Mouse (Mus musculus) left cerebral cortex, postnatal 10 days (tissue): ENCODE measurements around the gene Ddb2. TPM values are rescaled to one million over a fixed set of nuclear protein-coding genes. Genes with fewer than 3 reads are reported as not detected.

Experiments used
- DNase-seq, 2 experiments: peaks; one replicate each; pipeline ENCODE4 v3.0.0; 2021 to 2022; ENCODE audit warnings: low spot score in 2 of 2, mixed read lengths in 1 of 2; ENCODE audit errors: extremely low spot score in 1 of 2
- intact Hi-C: fragments of 180-260 bp; cut with DNase I; formaldehyde crosslinking; loops from one replicate; pipeline ENCODE4 v1.15.1; 2025
- total RNA-seq, 2 experiments: library from RNA; stranded (reverse); gene quantifications; 2 replicates each; pipeline ENCODE4 v1.2.3; 2021

Ddb2 gene
- total RNA-seq, 2 experiments from 2014 or later: 10.2 to 11.3 TPM

DNA sequence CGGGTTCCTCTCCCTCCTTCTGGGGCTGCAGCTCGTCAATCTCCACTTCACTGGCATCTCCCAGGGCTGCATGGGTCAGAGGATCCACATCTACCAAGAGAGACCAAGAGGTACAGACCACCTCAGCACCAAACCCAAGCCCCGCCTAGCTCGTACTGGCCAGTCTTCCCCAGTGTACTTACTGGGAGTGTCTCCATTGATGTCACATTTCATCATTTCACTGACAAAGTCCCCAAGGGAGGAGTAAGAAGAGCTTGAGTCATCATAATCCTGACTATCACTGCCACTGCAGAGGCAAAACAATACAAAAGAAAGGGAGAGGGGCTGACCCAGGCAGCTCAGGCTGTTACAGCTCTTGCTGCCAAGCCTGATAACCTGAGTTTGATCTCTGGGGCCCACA is 69.2 kb downstream of the Ddb2 start:
- DNase-seq: no peak
- intact Hi-C loops: loop anchor here (10.0 kb wide), 3 partner anchors 313 to 403 kb away; no protein-coding TSS in a partner anchor

DNA sequence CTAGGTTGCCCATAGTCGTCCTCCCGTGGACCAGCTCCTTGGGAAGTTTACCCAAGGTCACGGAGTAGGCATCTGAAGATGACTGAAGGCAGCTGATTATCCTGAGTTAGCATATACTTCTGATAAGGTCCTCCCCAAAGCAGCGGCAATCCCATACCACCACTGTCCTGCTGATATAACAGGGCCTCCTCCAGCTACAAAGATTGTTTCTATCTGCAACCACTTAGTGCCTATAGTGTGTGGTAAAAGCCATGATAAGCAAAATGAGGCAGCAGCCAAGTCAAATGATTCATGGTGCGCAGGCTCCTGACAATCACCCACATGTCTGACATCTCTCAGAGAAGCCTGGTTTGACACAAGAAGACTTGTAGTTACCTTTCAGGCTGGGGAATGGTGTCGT is 71.8 kb downstream of the Ddb2 start:
- DNase-seq: no peak
- intact Hi-C loops: loop anchor here (10.0 kb wide), 3 partner anchors 310 to 400 kb away; no protein-coding TSS in a partner anchor

DNA sequence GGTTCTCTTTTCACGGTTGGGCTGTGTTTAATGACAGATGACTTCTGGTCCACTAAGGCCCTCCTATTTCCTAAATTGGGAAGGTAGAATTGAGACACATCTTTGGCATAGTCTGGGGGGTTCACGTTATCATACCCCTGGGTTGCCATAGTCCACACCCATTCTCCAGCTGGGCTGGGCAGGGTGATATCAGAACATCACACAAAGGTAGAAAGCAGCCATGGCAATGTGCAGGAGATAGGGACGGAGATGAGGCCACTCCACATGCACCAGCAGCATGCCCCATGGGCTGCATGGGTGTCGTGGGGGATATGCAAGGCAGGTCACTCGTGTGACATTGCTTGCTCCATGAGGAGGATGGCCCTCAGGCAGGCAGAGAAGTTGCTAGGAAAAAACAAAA is 73.2 kb downstream of the Ddb2 start:
- intact Hi-C loops: loop anchor here (10.0 kb wide), 3 partner anchors 309 to 401 kb away; no protein-coding TSS in a partner anchor
- DNase-seq: no peak

DNA sequence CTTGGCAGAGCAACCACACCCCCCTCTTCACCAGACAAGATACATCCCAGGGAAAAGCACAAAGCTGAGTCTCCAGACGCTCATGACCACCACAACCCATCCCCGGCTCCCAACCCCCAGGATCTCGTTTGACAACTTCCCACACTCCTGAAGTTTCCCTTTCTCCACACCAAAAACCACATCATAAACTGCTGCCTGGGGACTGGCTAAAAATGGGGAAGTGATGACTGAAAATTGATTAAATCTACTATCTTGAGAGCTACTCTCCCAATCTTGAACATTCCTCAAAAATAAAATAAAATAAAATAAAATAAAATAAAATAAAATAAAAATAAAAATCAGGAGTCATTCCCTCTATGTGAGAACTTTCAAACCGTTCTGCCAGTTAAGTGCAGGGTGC is 73.8 kb downstream of the Ddb2 start:
- DNase-seq: no peak
- intact Hi-C loops: loop anchor here (10.0 kb wide), 3 partner anchors 308 to 402 kb away; no protein-coding TSS in a partner anchor

Other genes starting within 250 kb of the Ddb2 start
- under 1 TPM; 0.24 to 0.49 TPM for gene Rapsn, start 201.4 kb downstream of the Ddb2 start, total RNA-seq
- gene Psmc3, start 183.0 kb downstream of the Ddb2 start, total RNA-seq: 100 to 1,000 TPM; 207 to 208 TPM
- 10 to 100 TPM; 25.7 to 27.6 TPM for gene Slc39a13, start 166.6 kb downstream of the Ddb2 start, total RNA-seq
- gene Spi1, start 154.6 kb downstream of the Ddb2 start, total RNA-seq: 1 to 10 TPM; 5.2 to 5.6 TPM
- under 1 TPM; 0.51 to 0.61 TPM for gene Mybpc3, start 118.8 kb downstream of the Ddb2 start, total RNA-seq
- 100 to 1,000 TPM; 170 to 174 TPM for gene Madd, start 53.1 kb downstream of the Ddb2 start, total RNA-seq
- 1 to 10 TPM; 1.5 TPM for gene Nr1h3, start 34.1 kb downstream of the Ddb2 start, total RNA-seq
- gene Acp2, start 34.1 kb downstream of the Ddb2 start, total RNA-seq: 10 to 100 TPM; 46.6 to 51.7 TPM
- gene Pacsin3, start 19.0 kb upstream of the Ddb2 start, total RNA-seq: 10 to 100 TPM; 36.4 to 38.7 TPM
- 10 to 100 TPM; 60.5 to 61.6 TPM for gene Arfgap2, start 28.0 kb upstream of the Ddb2 start, total RNA-seq
- gene 1110051M20Rik, start 207.7 kb upstream of the Ddb2 start, total RNA-seq: 100 to 1,000 TPM in 1 of 2 experiments, 10 to 100 TPM in 1; 99.7 to 106 TPM
- gene Lrp4, start 220.5 kb upstream of the Ddb2 start, total RNA-seq: 10 to 100 TPM; 26.3 to 26.4 TPM